Mouse (Mus musculus): ENCODE data around the gene Rfx5.

GRCm38 (mm10) chr3:94932809-94933564, 20.9 kb upstream of the Rfx5 start, which contains the start of gene Selenbp1:
- TF ChIP-seq USF1 (IDR thresholded peaks at IDR 0.05; ENCODE audit: low read depth) (no peak), MAX (IDR thresholded peaks at IDR 0.05; ENCODE audit: low read depth) (no peak), TCF12 (IDR thresholded peaks at IDR 0.05; ENCODE audit: insufficient read depth, poor library complexity, severe bottlenecking) (no peak), POLR2A (IDR thresholded peaks at IDR 0.05; ENCODE audit: insufficient read length, low read depth) (no peak)

All from myocyte (in vitro differentiated cells).